In genomic region chr8:85037681-85038531, GRCm38 (mm10) we compare ENCODE assay signal across 8 mouse cellular contexts. TPM values are rescaled to one million over a fixed set of nuclear protein-coding genes. Genes with fewer than 3 reads are reported as not detected.
A peak's percentile ranks its signal among the peaks of the same experiment; 100 is the strongest.
DNase-seq lines count a peak whose midpoint lies in the region; ATAC-seq lines count a peak whose summit lies in the region.

No protein-coding gene starts in this region.

- ATAC-seq in frontal cortex, adult (ENCODE audit: low TSS enrichment): peak; percentile 21; the same call in 1 of the 2 replicates

- peak overlapping the region; percentile 81 for H3K4me3 ChIP-seq in limb, embryonic 10.5 days

- no peaks in the 10 kb centered on the region for H3K27me3 ChIP-seq in limb, embryonic 10.5 days (ENCODE audit: low read depth, poor library complexity, severe bottlenecking)

- under 1% methylated on average over 57 of the region's 57 CpGs for WGBS in limb, embryonic 10.5 days

- H3K27ac ChIP-seq in limb, embryonic 10.5 days: peak overlapping the region; percentile 99

- H3K36me3 ChIP-seq in limb, embryonic 10.5 days: peaks cover 52% of the 10 kb centered on the region

- H3K4me1 ChIP-seq in limb, embryonic 10.5 days: peaks cover 34% of the 10 kb centered on the region

- DNase-seq in adrenal gland, adult (ENCODE audit: inconsistent age in 2 of 2, low spot score in 1 of 2): peak; percentile 63 to 88
- DNase-seq in adrenal gland, adult 8-10 months: no peak
- DNase-seq in cerebellum, adult 18-20 months: peak; percentile 41 to 52
- peak; percentile 76 for DNase-seq in induced T-regulatory cell, adult 2 months (ENCODE audit: low read depth)
- peak; percentile 79 for DNase-seq in limb, embryonic 10.5 days (ENCODE audit: low spot score)
- DNase-seq in mesoderm, embryonic 11.5 days (ENCODE audit: low read depth, low spot score): peak; percentile 32
- peak; percentile 26 for DNase-seq in spleen, adult 12 weeks (ENCODE audit: low spot score)

- H3K9me3 ChIP-seq in limb, embryonic 10.5 days (replicated peaks): no peaks in the 10 kb centered on the region

RNA-seq across cellular contexts. Expression of gene Tnpo2, which starts 1.2 kb away (rescaled TPM):
- 10 to 100 TPM; 67.7 to 85.8 (median 73.5) TPM for total RNA-seq in adrenal gland, adult 8-10 months (2022)
- polyA plus RNA-seq in limb, embryonic 10.5 days (2016; fragmentation: Nextera tagmentation; extraction: Ambion mirVana): 28.1 and 28.4 TPM in 2 replicates

RNA-seq across cellular contexts. Expression of gene Trir, which starts 11.3 kb away (rescaled TPM):
- 100 to 1,000 TPM; 134 to 159 (median 155) TPM for total RNA-seq in adrenal gland, adult 8-10 months (2022)
- polyA plus RNA-seq in limb, embryonic 10.5 days (2016; fragmentation: Nextera tagmentation; extraction: Ambion mirVana): 138 and 157 TPM in 2 replicates

RNA-seq across cellular contexts. Expression of gene Asna1, which starts 12.8 kb away (rescaled TPM):
- 100 to 1,000 TPM in 2 of 4 experiments, 10 to 100 TPM in 2; 96.4 to 107 (median 101) TPM for total RNA-seq in adrenal gland, adult 8-10 months (2022)
- 161 and 163 TPM in 2 replicates for polyA plus RNA-seq in limb, embryonic 10.5 days (2016; fragmentation: Nextera tagmentation; extraction: Ambion mirVana)

RNA-seq across cellular contexts. Expression of gene Fbxw9, which starts 21.9 kb away (rescaled TPM):
- 10 to 100 TPM; 15.0 to 29.6 (median 21.6) TPM for total RNA-seq in adrenal gland, adult 8-10 months (2022)
- 19.9 and 23.1 TPM in 2 replicates for polyA plus RNA-seq in limb, embryonic 10.5 days (2016; fragmentation: Nextera tagmentation; extraction: Ambion mirVana)

RNA-seq across cellular contexts. Expression of gene Best2, which starts 23.6 kb away (rescaled TPM):
- total RNA-seq in adrenal gland, adult 8-10 months (2022): not detected
- not detected in 2 replicates for polyA plus RNA-seq in limb, embryonic 10.5 days (2016; fragmentation: Nextera tagmentation; extraction: Ambion mirVana)
